Mouse (Mus musculus): ENCODE measurements around the gene Itgb4.

DNA sequence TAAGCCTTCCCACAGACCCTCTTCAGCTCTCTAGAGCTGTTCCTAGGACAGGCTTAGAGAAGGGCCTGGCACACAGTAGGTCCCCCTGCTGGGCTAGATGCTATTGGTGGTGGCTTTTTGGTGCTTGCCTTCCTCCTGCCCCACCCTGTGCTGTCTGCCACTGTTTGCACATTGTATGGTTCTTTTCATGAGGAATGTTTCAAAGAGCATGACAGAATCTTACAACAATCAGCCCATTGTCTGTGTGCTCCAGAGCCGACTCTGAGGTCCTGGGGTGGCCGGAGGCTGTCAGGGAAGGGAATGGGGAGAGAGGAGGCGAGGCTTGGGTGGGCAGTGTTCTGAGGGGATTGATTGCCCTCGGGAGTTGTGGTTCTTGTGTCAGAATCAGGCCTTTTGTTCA, 18.1 kb upstream of the Itgb4 start:
- no peak for TF ChIP-seq CTCF (IDR thresholded peaks at IDR 0.05; ENCODE audit: low read depth, low read length)
- TF ChIP-seq POLR2A (IDR thresholded peaks at IDR 0.05; ENCODE audit: borderline replicate concordance, low read depth, low read length) = no peak
